Mouse (Mus musculus) spleen, adult 2 months (tissue): ENCODE measurements at regions not wholly inside any gene's neighbourhood (a gene's known extent, or its start where the extent isn't known, plus 50 kb on each side); places are given as distances from the start of the nearest gene placed in this dataset.

Source experiments
- CTCF ChIP-seq: fragments of 200-500 bp; IDR thresholded peaks from 2 replicates; pipeline ENCODE4 v1.5.1; 2011; ENCODE audit warnings: mild to moderate bottlenecking, inconsistent platforms; ENCODE audit not compliant: insufficient read depth, insufficient read length, insufficient replicate concordance; ENCODE audit errors: extremely low read depth
- POLR2A ChIP-seq: fragments of 200-500 bp; IDR thresholded peaks from 2 replicates; pipeline ENCODE4 v1.6.1; 2011; ENCODE audit warnings: low read depth, low read length, inconsistent platforms

DNA sequence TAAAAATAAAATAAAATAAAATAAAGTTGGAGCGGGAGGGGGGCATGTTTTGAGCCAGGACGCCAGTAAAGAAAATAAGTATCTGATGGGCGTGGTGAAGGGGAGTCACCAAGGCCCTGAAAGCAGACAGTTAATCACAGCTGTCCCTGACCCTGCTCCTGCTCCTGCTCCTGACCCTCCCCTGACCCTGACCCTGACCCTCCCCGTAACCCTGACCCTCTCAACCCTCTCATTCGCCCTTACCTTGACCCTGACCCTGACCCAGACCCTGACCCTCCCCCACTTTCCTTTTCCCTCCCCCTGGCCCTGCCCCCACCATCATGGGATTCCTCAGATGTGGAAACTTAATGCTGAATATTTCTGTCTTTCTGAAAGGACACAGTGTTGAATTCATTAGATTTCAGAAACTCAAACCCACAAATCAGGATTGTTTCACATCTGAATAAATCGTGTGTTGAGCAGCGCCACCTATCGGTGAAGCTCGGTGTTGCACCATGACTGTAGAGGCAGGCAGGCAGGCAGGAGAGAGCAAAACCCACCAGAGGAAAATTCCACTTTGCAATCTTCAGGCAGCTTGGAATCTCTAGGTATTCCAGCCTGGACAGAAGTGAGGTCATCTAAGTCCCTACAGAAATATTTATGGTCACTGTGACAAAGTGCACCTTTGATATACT is 145.9 kb upstream of the Rhobtb1 start:
- TF ChIP-seq POLR2A (no peak), CTCF (peak; percentile 69; the same call in 1 of the 2 replicates)
